8 mouse cellular contexts compared by ENCODE assay signal in genomic region chr13:117024916-117025225, GRCm38 (mm10). TPM values are rescaled to one million over a fixed set of nuclear protein-coding genes. Genes with fewer than 3 reads are reported as not detected.
DNase-seq lines count a peak whose midpoint lies in the region; ATAC-seq and TF ChIP-seq lines count a peak whose summit lies in the region.

No protein-coding gene starts in this region.

- ATAC-seq in kidney, postnatal 0 days (replicated peaks; ENCODE audit: low FRiP score, low read depth): peak; percentile 53
- ATAC-seq in intestine, embryonic 16.5 days: peak; percentile 52
- ATAC-seq in neural tube, embryonic 14.5 days (ENCODE audit: low read depth): peak; percentile 55

- H3K36me3 ChIP-seq in kidney, postnatal 0 days (ENCODE audit: insufficient read depth, low read length): no peaks in the 10 kb centered on the region
- H3K36me3 ChIP-seq in ES-E14 (ENCODE audit: control insufficient read depth, insufficient read depth, low read length, poor library complexity, severe bottlenecking): no peaks in the 10 kb centered on the region
- H3K36me3 ChIP-seq in intestine, embryonic 16.5 days (ENCODE audit: control insufficient read depth, insufficient read depth, low read length): no peaks in the 10 kb centered on the region
- no peaks in the 10 kb centered on the region for H3K36me3 ChIP-seq in neural tube, embryonic 14.5 days (ENCODE audit: control insufficient read depth, insufficient read depth, low read length)

- peak overlapping the region; percentile 98 for H3K4me2 ChIP-seq in kidney, postnatal 0 days (ENCODE audit: low read length)
- H3K4me2 ChIP-seq in intestine, embryonic 16.5 days (ENCODE audit: low read depth, low read length): peak overlapping the region; percentile 96
- H3K4me2 ChIP-seq in neural tube, embryonic 14.5 days (ENCODE audit: low read depth, low read length): peak overlapping the region; percentile 46

- H3K27me3 ChIP-seq in kidney, postnatal 0 days (ENCODE audit: insufficient read depth, low read length): no peaks in the 10 kb centered on the region
- no peaks in the 10 kb centered on the region for H3K27me3 ChIP-seq in intestine, embryonic 16.5 days (replicated peaks; ENCODE audit: control insufficient read depth, insufficient read depth, low read length)
- H3K27me3 ChIP-seq in neural tube, embryonic 14.5 days (ENCODE audit: control insufficient read depth, insufficient read depth, low read length): peaks cover 4% of the 10 kb centered on the region; the same call in 1 of the 2 replicates

- H3K4me3 ChIP-seq in kidney, postnatal 0 days (replicated peaks; ENCODE audit: low read depth, low read length): peak overlapping the region; percentile 87
- peak overlapping the region; percentile 66 to 71 for H3K4me3 ChIP-seq in ES-E14 (ENCODE audit: insufficient read depth in 1 of 2, low read depth in 1 of 2, low read length in 2 of 2, poor library complexity in 1 of 2, severe bottlenecking in 1 of 2)
- peak overlapping the region; percentile 80 for H3K4me3 ChIP-seq in embryonic fibroblast, embryonic 13.5 days (ENCODE audit: insufficient read depth, low read length)
- H3K4me3 ChIP-seq in intestine, embryonic 16.5 days (ENCODE audit: low read length): peak overlapping the region; percentile 81
- peak overlapping the region; percentile 95 for H3K4me3 ChIP-seq in neural tube, embryonic 14.5 days (ENCODE audit: low read depth, low read length)

- DNase-seq in kidney, postnatal 0 days (ENCODE audit: low spot score): no peak
- DNase-seq in kidney, adult 8-10 months: no peak
- no peak for DNase-seq in ES-E14 (ENCODE audit: low read depth, low spot score)
- no peak for DNase-seq in gastrocnemius, postnatal 4 days (ENCODE audit: low spot score in 2 of 2)
- no peak for DNase-seq in urinary bladder, postnatal 14 days (ENCODE audit: low spot score)

- no peak for TF ChIP-seq CTCF in kidney, postnatal 0 days (IDR thresholded peaks at IDR 0.05; ENCODE audit: low read depth)
- TF ChIP-seq CTCF in embryonic fibroblast, embryonic 13.5 days (IDR thresholded peaks at IDR 0.05; ENCODE audit: borderline replicate concordance, insufficient read depth, low read length): no peak

- H3K27ac ChIP-seq in kidney, postnatal 0 days: peak overlapping the region; percentile 86
- no peak overlapping the region for H3K27ac ChIP-seq in ES-E14 (ENCODE audit: insufficient read depth, low read depth, low read length, poor library complexity, severe bottlenecking)
- H3K27ac ChIP-seq in embryonic fibroblast, embryonic 13.5 days (ENCODE audit: insufficient read depth, low read length): peak overlapping the region; percentile 75
- peak overlapping the region; percentile 80 for H3K27ac ChIP-seq in intestine, embryonic 16.5 days (ENCODE audit: low read length)
- peak overlapping the region; percentile 92 for H3K27ac ChIP-seq in neural tube, embryonic 14.5 days (ENCODE audit: low read depth, low read length)

- in situ Hi-C loops in ES-E14 (cut with MboI; ENCODE audit: low sequenced_read_pairs in 2 of 2, unreplicated experiment in 2 of 2): no loop called here

- H3K4me1 ChIP-seq in kidney, postnatal 0 days (replicated peaks; ENCODE audit: insufficient read depth, low read length): no peaks in the 10 kb centered on the region
- H3K4me1 ChIP-seq in ES-E14 (ENCODE audit: control insufficient read depth in 2 of 2, insufficient read depth in 2 of 2, low read length in 2 of 2, poor library complexity in 1 of 2): no peaks in the 10 kb centered on the region
- H3K4me1 ChIP-seq in embryonic fibroblast, embryonic 13.5 days (ENCODE audit: control insufficient read depth, insufficient read depth, low read length): peaks cover 17% of the 10 kb centered on the region
- 0 out of 2 replicates have a peak, but pooled peaks cover 3% of the 10 kb centered on the region for H3K4me1 ChIP-seq in intestine, embryonic 16.5 days (ENCODE audit: control insufficient read depth, insufficient read depth, low read length)
- H3K4me1 ChIP-seq in neural tube, embryonic 14.5 days (ENCODE audit: control insufficient read depth, insufficient read depth, low read length): peaks cover 16% of the 10 kb centered on the region

- TF ChIP-seq POLR2A in embryonic fibroblast, embryonic 13.5 days (IDR thresholded peaks at IDR 0.05; ENCODE audit: low read depth, low read length): no peak

- no peaks in the 10 kb centered on the region for H3K9me3 ChIP-seq in kidney, postnatal 0 days (replicated peaks; ENCODE audit: low read length)
- no peaks in the 10 kb centered on the region for H3K9me3 ChIP-seq in ES-E14 (ENCODE audit: control insufficient read depth, insufficient read depth, low read depth, low read length)
- H3K9me3 ChIP-seq in intestine, embryonic 16.5 days (ENCODE audit: control insufficient read depth, low read length): no peaks in the 10 kb centered on the region
- H3K9me3 ChIP-seq in neural tube, embryonic 14.5 days (ENCODE audit: control insufficient read depth, low read length): no peaks in the 10 kb centered on the region

- peak overlapping the region; percentile 90 for H3K9ac ChIP-seq in kidney, postnatal 0 days (ENCODE audit: low read depth, low read length)
- peak overlapping the region; percentile 36 for H3K9ac ChIP-seq in ES-E14 (ENCODE audit: insufficient read depth, low read depth, low read length, poor library complexity, severe bottlenecking)
- peak overlapping the region; percentile 82 for H3K9ac ChIP-seq in intestine, embryonic 16.5 days (ENCODE audit: low read depth, low read length)
- peak overlapping the region; percentile 94 for H3K9ac ChIP-seq in neural tube, embryonic 14.5 days (replicated peaks; ENCODE audit: low read depth, low read length)

- under 1% methylated on average over 18 of the region's 18 CpGs for WGBS in kidney, postnatal 0 days
- WGBS in intestine, embryonic 16.5 days: under 1% methylated on average over 18 of the region's 18 CpGs
- under 1% methylated on average over 18 of the region's 18 CpGs for WGBS in neural tube, embryonic 14.5 days

TF ChIP-seq in ES-E14, 5 proteins besides CTCF, POLR2A, EP300 and RAD21:
- no peak for TF ChIP-seq ZC3H11A (IDR thresholded peaks at IDR 0.05; ENCODE audit: borderline replicate concordance, low read depth, low read length)
- no peak for TF ChIP-seq HCFC1 (IDR thresholded peaks at IDR 0.05; ENCODE audit: borderline replicate concordance, insufficient read depth, low read length)
- no peak for TF ChIP-seq ZNF384 (IDR thresholded peaks at IDR 0.05; ENCODE audit: low read depth, low read length)
- TF ChIP-seq CHD2 (IDR thresholded peaks at IDR 0.05; ENCODE audit: low read depth, low read length): no peak
- no peak for TF ChIP-seq MAFK (IDR thresholded peaks at IDR 0.05; ENCODE audit: insufficient read depth, low read depth, low read length)

RNA-seq across cellular contexts. Expression of gene Parp8, which starts 0.5 kb away (rescaled TPM):
- polyA plus RNA-seq in kidney, postnatal 0 days (2015; fragmentation: Nextera tagmentation; extraction: Ambion mirVana): 11.7 and 12.9 TPM in 2 replicates
- 1.2 and 2.2 TPM in 2 replicates for total RNA-seq in ES-E14 (2012; rRNA removed)
- polyA plus RNA-seq in embryonic fibroblast, embryonic 13.5 days (2011; ENCODE audit: insufficient read length, low read depth, missing spikeins): 44.3 and 54.2 TPM in 2 replicates
- 6.3 and 6.5 TPM in 2 replicates for polyA plus RNA-seq in intestine, embryonic 16.5 days (2015; fragmentation: Nextera tagmentation; extraction: Ambion mirVana)
- 44.9 and 50.6 TPM in 2 replicates for polyA plus RNA-seq in neural tube, embryonic 14.5 days (2014; fragmentation: Nextera tagmentation; extraction: Ambion mirVana)
- total RNA-seq in gastrocnemius, postnatal 4 days (2021): 10 to 100 TPM; 19.6 to 22.2 TPM

Comparison
In these comparisons a context has a peak if more than half of its experiments do, and no peak if none do; other contexts are left out.
1. H3K4me2 ChIP-seq: peak in every context shown above with its lines; median percentile 98 in kidney, postnatal 0 days; 96 in intestine, embryonic 16.5 days; 46 in neural tube, embryonic 14.5 days.
2. H3K9ac ChIP-seq: peak in every context shown above with its lines; median percentile 94 in neural tube, embryonic 14.5 days; 90 in kidney, postnatal 0 days; 82 in intestine, embryonic 16.5 days; 36 in ES-E14.